Mouse (Mus musculus) small intestine, adult 2 months (tissue): Measurements from ENCODE around the gene Coro2b. TPM values are rescaled to one million over a fixed set of nuclear protein-coding genes. Genes with fewer than 3 reads are reported as not detected.
A peak's percentile ranks its signal among the peaks of the same experiment; 100 is the strongest.

Experiments
- H3K27ac ChIP-seq: fragments of 200-500 bp; 2 replicates; pipeline ENCODE4 v1.5.1; 2012; ENCODE audit warnings: low read depth, low read length, control low read depth, inconsistent platforms; ENCODE audit not compliant: insufficient read depth
- H3K27me3 ChIP-seq: fragments of 200-500 bp; 2 replicates; pipeline ENCODE4 v1.6.1; 2012; ENCODE audit warnings: mild to moderate bottlenecking, moderate library complexity, low read length, inconsistent platforms; ENCODE audit not compliant: control insufficient read depth, insufficient read depth
- H3K36me3 ChIP-seq: fragments of 200-500 bp; 2 replicates; pipeline ENCODE4 v1.6.1; 2012; ENCODE audit warnings: mild to moderate bottlenecking, low read length, control low read depth, inconsistent platforms; ENCODE audit not compliant: control insufficient read depth, insufficient read depth
- H3K4me1 ChIP-seq: fragments of 200-500 bp; 2 replicates; pipeline ENCODE4 v1.6.1; 2012; ENCODE audit warnings: low read length, inconsistent platforms, mixed read lengths; ENCODE audit not compliant: control insufficient read depth, insufficient read depth, insufficient read length
- H3K4me3 ChIP-seq: fragments of 200-500 bp; 2 replicates; pipeline ENCODE4 v1.5.1; 2012; ENCODE audit warnings: low read depth, mild to moderate bottlenecking, control low read depth, inconsistent platforms, low read length, moderate library complexity
- CTCF ChIP-seq: fragments of 200-500 bp; IDR thresholded peaks from 2 replicates; pipeline ENCODE4 v1.5.1; 2012; ENCODE audit warnings: low read depth, mild to moderate bottlenecking, control low read depth, inconsistent platforms, low read length, moderate library complexity, mixed read lengths; ENCODE audit not compliant: insufficient replicate concordance, insufficient read length; ENCODE audit errors: extremely low read depth
- POLR2A ChIP-seq: fragments of 200-500 bp; IDR thresholded peaks from 2 replicates; pipeline ENCODE4 v1.6.1; 2012; ENCODE audit warnings: low read depth, mild to moderate bottlenecking, control low read depth, inconsistent platforms, low read length, moderate library complexity
- WGBS: fragments of 180-500 bp; shearing (Covaris S2); methylation state at CpG from one replicate; pipeline ENCODE4 v1.1.7; 2018; 5-methylcytosine and 5-hydroxymethylcytosine counted together
- polyA plus RNA-seq: library from polyadenylated mRNA; depleted of rRNA; stranded (reverse); fragments of >200 nt; gene quantifications from 2 replicates; pipeline ENCODE4 v1.2.3, GENCODE M21; 2012

Gene Coro2b
- polyA plus RNA-seq, 1 experiment = 2.7 TPM

GRCm38 (mm10) chr9:62549809-62550208, 13.0 kb upstream of the Coro2b start:
- 2% methylated on average over 8 of the region's 8 CpGs for WGBS
- H3K27ac ChIP-seq = no peak overlapping the region
- H3K27me3 ChIP-seq = no peaks in the 10 kb centered on the region
- no peaks in the 10 kb centered on the region for H3K36me3 ChIP-seq
- TF ChIP-seq POLR2A (no peak), CTCF (peak; percentile 94; the same call in 1 of the 2 replicates)
- H3K4me3 ChIP-seq = no peak overlapping the region
- H3K4me1 ChIP-seq = no peaks in the 10 kb centered on the region; the same call in 1 of the 2 replicates

GRCm38 (mm10) chr9:62547476-62547875, 10.6 kb upstream of the Coro2b start:
- WGBS = 63% methylated on average over 3 of the region's 3 CpGs
- H3K4me1 ChIP-seq = no peaks in the 10 kb centered on the region; the same call in 1 of the 2 replicates

GRCm38 (mm10) chr9:62544856-62545255, 8.0 kb upstream of the Coro2b start:
- H3K36me3 ChIP-seq = no peaks in the 10 kb centered on the region
- no peaks in the 10 kb centered on the region for H3K27me3 ChIP-seq
- H3K27ac ChIP-seq = no peak overlapping the region
- no peaks in the 10 kb centered on the region for H3K4me1 ChIP-seq
- no peak overlapping the region for H3K4me3 ChIP-seq
- WGBS = 75% methylated on average over 10 of the region's 10 CpGs
- no peak for TF ChIP-seq POLR2A
- no peak for TF ChIP-seq CTCF

More at GRCm38 (mm10) chr9:62547476-62547875, 10.6 kb upstream of the Coro2b start:
- no peak for TF ChIP-seq POLR2A
- TF ChIP-seq CTCF = no peak
- H3K27ac ChIP-seq = no peak overlapping the region
- no peak overlapping the region for H3K4me3 ChIP-seq
- no peaks in the 10 kb centered on the region for H3K36me3 ChIP-seq
- no peaks in the 10 kb centered on the region for H3K27me3 ChIP-seq

- TF ChIP-seq CTCF (no peak), POLR2A (no peak)
- Histone ChIP-seq H3K4me1 (no peaks in the 10 kb centered on the region), H3K27me3 (no peaks in the 10 kb centered on the region), H3K27ac (no peak overlapping the region), H3K36me3 (no peaks in the 10 kb centered on the region), H3K4me3 (no peak overlapping the region)
- 46% methylated on average over 4 of the region's 4 CpGs for WGBS
Observed at GRCm38 (mm10) chr9:62543878-62544277, 7.0 kb upstream of the Coro2b start.

- Histone ChIP-seq H3K4me1 (peaks cover 2% of the 10 kb centered on the region; the same call in 1 of the 2 replicates), H3K27me3 (peaks cover 7% of the 10 kb centered on the region; the same call in 1 of the 2 replicates), H3K36me3 (no peaks in the 10 kb centered on the region), H3K4me3 (no peak overlapping the region), H3K27ac (no peak overlapping the region)
- 74% methylated on average over 10 of the region's 10 CpGs for WGBS
- TF ChIP-seq CTCF = no peak
- no peak for TF ChIP-seq POLR2A
Observed at GRCm38 (mm10) chr9:62541606-62542005, 4.8 kb upstream of the Coro2b start.

- Histone ChIP-seq H3K27me3 (peaks cover 10% of the 10 kb centered on the region; the same call in 1 of the 2 replicates), H3K4me3 (no peak overlapping the region), H3K36me3 (no peaks in the 10 kb centered on the region), H3K4me1 (peaks cover 2% of the 10 kb centered on the region; the same call in 1 of the 2 replicates), H3K27ac (no peak overlapping the region)
- TF ChIP-seq POLR2A (no peak), CTCF (no peak)
- WGBS = 50% methylated on average over 8 of the region's 8 CpGs
Observed at GRCm38 (mm10) chr9:62541182-62541581, 4.3 kb upstream of the Coro2b start.

GRCm38 (mm10) chr9:62540736-62541135, 3.9 kb upstream of the Coro2b start:
- H3K27me3 ChIP-seq = peaks cover 10% of the 10 kb centered on the region; the same call in 1 of the 2 replicates
- WGBS = 70% methylated on average over 10 of the region's 10 CpGs
- TF ChIP-seq POLR2A (no peak), CTCF (no peak)
- H3K27ac ChIP-seq = no peak overlapping the region
- no peak overlapping the region for H3K4me3 ChIP-seq
- peaks cover 2% of the 10 kb centered on the region; the same call in 1 of the 2 replicates for H3K4me1 ChIP-seq
- no peaks in the 10 kb centered on the region for H3K36me3 ChIP-seq
